Mouse (Mus musculus) cortical plate, adult 2 months (tissue): ENCODE measurements around the gene Tenm4. TPM values are rescaled to one million over a fixed set of nuclear protein-coding genes. Genes with fewer than 3 reads are reported as not detected.

Source experiments
- H3K27ac ChIP-seq: fragments of 200-500 bp; 2 replicates; pipeline ENCODE4 v1.5.1; 2012; ENCODE audit warnings: low read length, control low read depth, inconsistent platforms; ENCODE audit not compliant: insufficient read depth
- H3K4me1 ChIP-seq: fragments of 200-500 bp; 2 replicates; pipeline ENCODE4 v1.6.1; 2011; ENCODE audit warnings: low read length; ENCODE audit not compliant: control insufficient read depth, insufficient read depth
- H3K4me3 ChIP-seq: fragments of 200-500 bp; 2 replicates; pipeline ENCODE4 v1.5.1; 2011; ENCODE audit warnings: mild to moderate bottlenecking, low read length, control low read depth; ENCODE audit not compliant: insufficient read depth
- CTCF ChIP-seq: fragments of 200-500 bp; IDR thresholded peaks from 2 replicates; pipeline ENCODE4 v1.5.1; 2011; ENCODE audit warnings: mild to moderate bottlenecking, control low read depth, low read length; ENCODE audit not compliant: insufficient read depth; ENCODE audit errors: extremely low read depth
- POLR2A ChIP-seq: fragments of 200-500 bp; IDR thresholded peaks from 2 replicates; pipeline ENCODE4 v1.6.1; 2011; ENCODE audit warnings: mild to moderate bottlenecking, low read length, control low read depth; ENCODE audit not compliant: insufficient read depth; ENCODE audit errors: extremely low read depth
- polyA plus RNA-seq: library from polyadenylated mRNA; depleted of rRNA; stranded (reverse); fragments of >200 nt; gene quantifications from 2 replicates; pipeline ENCODE4 v1.2.3, GENCODE M21; 2012

Gene Tenm4
- polyA plus RNA-seq, 1 experiment = 30.2 TPM

DNA sequence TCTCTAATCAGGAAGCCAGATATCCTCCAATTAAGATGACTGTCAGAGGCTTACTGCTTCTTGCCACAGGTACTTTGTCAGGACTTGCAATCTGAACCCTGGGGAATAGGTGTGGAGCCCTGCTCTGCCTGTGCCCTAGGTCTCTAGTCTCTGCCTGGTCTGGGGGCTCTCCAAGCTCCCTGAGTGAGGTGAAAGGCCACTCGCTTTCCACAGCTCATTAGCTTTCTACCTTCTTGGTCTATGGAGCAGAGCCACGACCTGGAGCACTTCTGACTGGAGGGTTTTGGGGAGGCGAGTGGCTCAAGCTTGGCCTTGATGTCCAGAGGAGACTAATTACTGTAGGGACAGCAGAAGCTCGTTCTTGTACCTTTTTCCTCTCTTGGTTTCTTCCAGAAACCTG lies 617.1 kb downstream of the Tenm4 start:
- TF ChIP-seq POLR2A (no peak), CTCF (no peak)
- H3K4me1 ChIP-seq = peaks cover 10% of the 10 kb centered on the region
- no peak overlapping the region for H3K27ac ChIP-seq
- H3K4me3 ChIP-seq = no peak overlapping the region

DNA sequence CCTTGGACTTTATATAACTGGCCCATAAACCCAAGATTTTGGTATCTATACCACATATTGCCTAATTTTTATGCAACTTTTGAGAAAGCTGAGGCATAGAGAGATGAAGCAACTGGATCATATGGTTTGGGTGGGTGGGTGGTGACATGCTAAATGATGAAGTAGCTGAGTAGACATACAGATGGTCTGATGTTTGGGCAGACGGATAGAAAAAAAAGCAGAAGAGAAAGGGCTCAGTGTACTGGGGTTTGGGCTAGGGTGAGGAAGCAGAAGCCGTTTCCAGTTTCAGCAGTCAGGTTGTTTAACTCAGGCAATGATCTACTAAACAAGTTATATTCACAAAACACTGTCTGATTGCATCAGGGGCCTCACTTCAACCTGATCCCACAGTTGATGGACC lies 619.3 kb downstream of the Tenm4 start:
- TF ChIP-seq POLR2A (no peak), CTCF (no peak)
- Histone ChIP-seq H3K27ac (no peak overlapping the region), H3K4me3 (no peak overlapping the region), H3K4me1 (peaks cover 10% of the 10 kb centered on the region)

DNA sequence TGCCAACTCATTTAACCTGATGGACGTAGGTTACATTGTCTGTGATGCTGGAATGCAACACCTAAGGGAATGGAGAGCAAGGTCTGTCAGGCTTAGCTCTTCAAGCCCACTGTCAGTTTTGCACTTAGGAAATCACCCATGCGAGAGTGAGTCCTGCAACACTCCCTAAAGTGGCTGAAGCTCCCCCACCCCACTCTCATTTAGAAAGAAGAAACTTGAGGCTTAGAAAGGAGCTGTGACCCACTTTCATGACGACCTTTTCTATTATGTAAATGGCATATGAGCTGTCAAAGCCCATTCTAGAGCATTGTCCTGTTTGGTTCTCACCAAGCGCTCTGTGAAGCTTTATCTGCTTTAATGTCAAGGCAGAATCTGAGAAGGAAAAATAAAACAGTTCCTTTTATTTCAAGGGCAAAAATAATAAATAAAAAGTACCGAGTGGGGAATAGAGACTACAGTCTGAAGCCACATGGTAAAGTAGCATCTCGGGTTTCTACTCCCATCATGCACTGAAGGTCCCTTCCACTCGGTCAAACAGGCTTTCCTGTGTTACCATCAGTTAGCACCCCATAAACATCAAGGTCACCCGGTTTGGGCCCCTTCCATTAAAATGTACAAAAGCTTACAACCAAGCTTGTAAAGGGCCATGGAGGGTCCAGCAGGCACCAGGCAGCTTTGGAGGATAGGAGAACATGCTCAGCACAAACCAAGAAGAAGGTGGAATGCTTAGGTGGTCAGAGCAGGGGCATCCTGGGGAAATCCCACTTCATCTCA lies 621.6 kb downstream of the Tenm4 start:
- no peak overlapping the region for H3K27ac ChIP-seq
- H3K4me3 ChIP-seq = no peak overlapping the region
- H3K4me1 ChIP-seq = peaks cover 12% of the 10 kb centered on the region
- TF ChIP-seq CTCF (no peak), POLR2A (no peak)

DNA sequence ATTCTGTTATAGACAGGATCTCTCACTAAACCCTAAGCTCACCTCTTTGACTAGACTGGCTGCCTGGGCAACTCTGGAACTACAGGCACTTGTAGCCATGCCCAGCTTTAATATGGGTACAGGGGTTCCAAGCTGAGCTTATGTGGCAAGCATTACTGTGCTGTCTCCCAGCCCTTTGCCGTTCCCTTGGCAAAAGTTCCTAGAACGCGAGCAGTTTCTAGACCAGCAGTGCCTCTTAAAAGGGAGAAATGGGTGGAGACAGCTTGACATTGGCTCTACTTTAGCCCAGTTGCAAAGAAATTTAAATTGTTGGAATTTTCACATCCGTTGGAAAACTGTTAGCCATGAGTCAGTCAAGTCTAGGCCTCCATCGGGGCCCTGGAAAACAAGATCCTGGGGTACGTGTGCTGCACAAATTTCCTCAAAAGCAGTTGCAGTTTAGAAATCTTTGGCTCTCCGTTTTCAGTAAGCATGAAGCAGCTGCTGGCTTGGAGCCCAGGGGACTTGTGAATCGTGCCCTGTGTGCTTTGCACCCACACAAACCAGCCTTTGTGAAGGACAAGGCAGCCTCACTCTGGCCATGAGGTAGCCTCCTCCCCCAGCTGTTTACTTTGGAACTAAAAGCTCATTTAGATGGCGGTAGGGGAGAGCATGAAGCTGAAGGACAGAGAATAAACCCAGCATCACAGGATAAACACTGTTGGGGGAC lies 625.1 kb downstream of the Tenm4 start:
- H3K4me3 ChIP-seq = no peak overlapping the region
- peak overlapping the region; percentile 53 for H3K27ac ChIP-seq
- TF ChIP-seq POLR2A (no peak), CTCF (no peak)
- peaks cover 5% of the 10 kb centered on the region; the same call in 1 of the 2 replicates for H3K4me1 ChIP-seq

DNA sequence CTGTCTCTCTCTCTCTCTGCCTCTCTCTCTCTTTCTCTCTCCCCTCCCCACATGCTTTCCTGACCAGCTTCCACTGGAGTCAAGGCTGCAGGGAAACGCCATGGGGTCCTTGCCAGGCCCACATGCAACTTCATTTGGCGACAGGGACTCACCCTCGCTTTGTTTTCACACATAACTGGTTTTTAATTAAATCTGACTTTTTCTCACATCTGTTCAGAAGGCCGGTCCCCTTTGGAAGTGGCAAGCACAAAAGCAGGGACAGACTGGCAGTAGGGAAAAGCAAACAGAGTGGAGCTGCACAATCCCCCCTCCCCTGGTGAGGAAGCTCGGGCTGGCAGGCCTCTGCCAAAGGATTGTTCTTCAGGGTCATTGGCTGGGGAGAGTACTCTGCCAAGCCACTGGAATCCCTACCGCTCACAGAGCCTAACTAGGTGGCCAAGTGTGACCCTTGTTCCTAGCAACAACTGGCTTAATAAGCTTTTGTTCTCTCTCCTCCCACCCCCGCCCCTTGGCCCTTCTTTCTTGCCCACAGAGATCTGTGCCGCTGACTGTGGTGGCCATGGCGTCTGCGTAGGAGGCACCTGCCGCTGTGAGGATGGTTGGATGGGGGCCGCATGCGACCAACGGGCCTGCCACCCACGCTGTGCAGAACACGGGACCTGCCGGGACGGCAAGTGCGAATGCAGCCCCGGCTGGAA lies 625.9 kb downstream of the Tenm4 start:
- TF ChIP-seq POLR2A = no peak
- TF ChIP-seq CTCF = no peak
- no peak overlapping the region for H3K4me3 ChIP-seq
- H3K27ac ChIP-seq = peak overlapping the region; percentile 53
- peaks cover 5% of the 10 kb centered on the region; the same call in 1 of the 2 replicates for H3K4me1 ChIP-seq

DNA sequence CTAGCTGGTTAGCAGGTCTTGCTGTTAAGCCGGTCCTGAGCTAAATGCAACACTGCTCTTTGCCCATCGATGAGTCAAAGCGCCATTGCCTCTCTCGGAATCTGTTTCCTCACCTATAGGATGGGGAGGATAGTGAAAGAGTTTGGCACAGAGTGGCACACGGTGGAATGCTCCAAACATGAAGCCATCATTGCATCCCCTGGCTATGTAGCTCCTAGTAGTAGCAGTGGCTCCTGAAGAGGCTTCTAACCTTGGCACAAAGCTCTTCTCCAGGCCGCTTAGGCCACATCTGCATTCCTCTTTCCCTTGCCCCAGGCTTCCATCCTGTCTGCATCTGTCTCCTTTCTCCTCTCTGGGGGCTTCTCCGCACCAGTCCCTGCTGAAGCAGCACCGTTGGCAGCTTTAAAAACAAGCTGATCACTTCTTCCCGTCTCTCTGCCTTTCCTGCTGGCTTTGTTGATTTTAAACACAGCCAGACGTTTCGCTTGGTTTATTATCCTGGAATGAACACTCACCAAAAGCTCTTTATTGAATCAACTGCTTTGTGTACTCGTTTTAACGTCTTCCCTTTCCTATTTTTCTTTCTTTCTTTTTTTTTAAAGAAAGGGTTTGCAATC lies 626.8 kb downstream of the Tenm4 start:
- TF ChIP-seq CTCF (no peak), POLR2A (no peak)
- H3K27ac ChIP-seq = no peak overlapping the region
- no peak overlapping the region for H3K4me3 ChIP-seq
- H3K4me1 ChIP-seq = 0 out of 2 replicates have a peak, but pooled peaks cover 3% of the 10 kb centered on the region

DNA sequence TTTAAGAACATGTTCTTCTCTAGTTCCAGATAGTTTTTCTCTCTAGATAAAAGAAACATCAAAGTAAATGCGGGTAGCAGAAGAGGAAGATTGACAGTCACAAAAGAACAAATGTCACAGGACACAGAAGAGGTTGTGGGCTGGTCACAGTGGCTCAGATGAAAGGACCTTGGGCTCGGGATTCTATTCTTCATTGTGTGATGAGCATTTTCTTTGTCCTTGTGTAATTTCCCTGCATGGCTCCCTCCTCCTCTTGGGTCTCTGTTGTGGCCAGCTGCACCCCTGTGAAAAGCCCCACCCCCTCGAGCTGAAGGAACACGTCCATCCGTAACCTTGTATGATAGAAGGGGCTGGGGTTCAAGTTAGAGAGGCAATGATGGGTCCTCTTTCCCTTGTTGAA lies 628.8 kb downstream of the Tenm4 start:
- Histone ChIP-seq H3K27ac (no peak overlapping the region), H3K4me1 (0 out of 2 replicates have a peak, but pooled peaks cover 3% of the 10 kb centered on the region), H3K4me3 (no peak overlapping the region)
- TF ChIP-seq CTCF = no peak
- TF ChIP-seq POLR2A = no peak

DNA sequence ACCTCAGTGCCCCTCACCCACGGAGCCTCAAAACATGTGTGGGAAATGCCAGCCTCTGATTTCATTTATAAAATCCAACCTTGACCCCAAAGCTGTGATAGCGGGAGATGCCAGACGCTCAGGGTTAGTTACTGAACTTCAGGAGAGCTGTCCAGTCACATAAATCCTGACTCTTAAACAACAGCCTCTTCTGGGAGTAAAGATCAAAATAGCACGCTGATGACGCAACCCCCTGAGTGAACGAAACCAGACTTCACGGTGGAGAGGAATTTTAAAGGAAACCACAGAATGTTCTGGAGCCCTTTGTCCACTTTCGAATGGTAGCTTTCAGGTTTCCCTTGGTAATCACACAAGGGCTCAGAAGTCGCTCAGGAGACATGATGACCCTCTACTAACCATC lies 630.3 kb downstream of the Tenm4 start:
- TF ChIP-seq POLR2A = no peak
- TF ChIP-seq CTCF = no peak
- Histone ChIP-seq H3K27ac (no peak overlapping the region), H3K4me3 (no peak overlapping the region), H3K4me1 (0 out of 2 replicates have a peak, but pooled peaks cover 3% of the 10 kb centered on the region)

DNA sequence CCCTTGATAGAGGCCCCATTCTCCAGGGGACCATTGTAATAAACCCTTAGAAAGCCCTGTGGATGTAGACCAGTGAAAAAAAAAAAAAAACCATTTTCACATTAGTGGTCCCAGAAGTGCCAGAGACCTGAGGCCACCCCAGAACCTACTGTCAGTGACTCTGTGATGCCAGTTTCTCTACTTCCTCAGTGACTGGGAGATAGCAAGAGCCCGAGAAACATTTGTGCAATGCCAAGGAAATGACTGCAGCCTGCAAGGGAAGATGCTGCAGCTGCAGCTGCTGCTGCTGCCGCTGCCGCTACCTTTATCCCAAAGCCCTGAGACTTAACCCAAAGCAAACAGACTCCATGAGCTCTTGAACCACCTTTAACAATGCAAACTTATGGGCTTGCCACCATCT lies 631.2 kb downstream of the Tenm4 start:
- Histone ChIP-seq H3K4me3 (no peak overlapping the region), H3K4me1 (0 out of 2 replicates have a peak, but pooled peaks cover 3% of the 10 kb centered on the region), H3K27ac (no peak overlapping the region)
- TF ChIP-seq POLR2A (no peak), CTCF (no peak)

DNA sequence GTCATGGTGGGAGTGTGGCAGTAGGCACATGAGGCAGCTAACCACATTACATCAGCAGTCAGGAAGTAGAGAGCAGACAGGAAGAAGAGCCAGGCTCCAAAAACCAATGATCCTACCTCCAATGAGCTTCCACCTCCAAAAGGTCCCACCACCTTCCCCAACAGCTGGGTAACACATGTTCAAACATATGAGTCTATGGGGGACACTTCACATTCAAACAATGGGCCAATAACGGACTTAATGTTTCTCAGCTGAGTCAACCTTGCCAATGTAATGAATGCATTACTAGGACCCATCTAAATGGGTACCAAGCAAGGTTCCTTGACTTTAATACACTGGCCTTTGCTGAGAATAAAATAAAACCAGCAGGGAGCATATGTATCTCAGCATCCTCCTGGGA lies 635.5 kb downstream of the Tenm4 start:
- Histone ChIP-seq H3K27ac (no peak overlapping the region), H3K4me1 (no peaks in the 10 kb centered on the region), H3K4me3 (no peak overlapping the region)
- TF ChIP-seq POLR2A = no peak
- no peak for TF ChIP-seq CTCF
